Mouse (Mus musculus) ES-Bruce4 (cell line): ENCODE results near the gene Lipo3. TPM values are rescaled to one million over a fixed set of nuclear protein-coding genes. Genes with fewer than 3 reads are reported as not detected.
"Not testable (repeated sequence)": the region's sequence is repeated elsewhere in the genome, so short reads cannot be mapped to it uniquely, and the experiment has no call there.

Source experiments
- H3K27ac ChIP-seq: 2 replicates; pipeline ENCODE4 v1.5.1; 2012; ENCODE audit warnings: low read length, inconsistent platforms; ENCODE audit not compliant: insufficient read depth
- H3K27me3 ChIP-seq: 2 replicates; pipeline ENCODE4 v1.6.1; 2012; ENCODE audit warnings: mild to moderate bottlenecking, low read length, inconsistent platforms; ENCODE audit not compliant: control insufficient read depth, poor library complexity, insufficient read depth, severe bottlenecking
- H3K36me3 ChIP-seq: 2 replicates; pipeline ENCODE4 v1.6.1; 2012; ENCODE audit warnings: inconsistent platforms, mild to moderate bottlenecking, low read length, moderate library complexity; ENCODE audit not compliant: control insufficient read depth, poor library complexity, insufficient read depth, severe bottlenecking
- H3K4me1 ChIP-seq: one replicate; pipeline ENCODE4 v1.8.1; 2011; ENCODE audit warnings: low read length; ENCODE audit not compliant: control insufficient read depth, insufficient read depth
- H3K4me3 ChIP-seq: 2 replicates; pipeline ENCODE4 v1.5.1; 2011; ENCODE audit warnings: low read depth, mild to moderate bottlenecking, low read length
- H3K9ac ChIP-seq: 2 replicates; pipeline ENCODE4 v1.6.1; 2012; ENCODE audit warnings: low read depth, mild to moderate bottlenecking, inconsistent platforms; ENCODE audit not compliant: poor library complexity, severe bottlenecking
- H3K9me3 ChIP-seq: replicated peaks from 2 replicates; pipeline ENCODE4 v1.6.1; 2012; ENCODE audit warnings: mild to moderate bottlenecking, low read length, inconsistent platforms; ENCODE audit not compliant: control insufficient read depth, poor library complexity, insufficient read depth, severe bottlenecking
- CTCF ChIP-seq: IDR thresholded peaks from one replicate; pipeline ENCODE4 v1.8.1; 2011; ENCODE audit warnings: low read depth, low read length
- EP300 ChIP-seq: IDR thresholded peaks from 2 replicates; pipeline ENCODE4 v1.6.1; 2011; ENCODE audit warnings: low read depth, low read length; ENCODE audit not compliant: insufficient read depth
- POLR2A ChIP-seq: IDR thresholded peaks from one replicate; pipeline ENCODE4 v1.8.1; 2011; ENCODE audit warnings: low read length; ENCODE audit not compliant: insufficient read depth
- polyA plus RNA-seq: library from polyadenylated mRNA; stranded (reverse); fragments of >200 nt; gene quantifications from 2 replicates; pipeline ENCODE4 v1.2.4, GENCODE M21; 2011; ENCODE audit warnings: low read depth; ENCODE audit not compliant: missing spikeins, insufficient read depth, insufficient read length

Lipo3 gene
- polyA plus RNA-seq, result 2.5 and 3.6 TPM in 2 replicates

GRCm38 (mm10) chr19:33761287-33762086, at the start of gene Lipo3:
Gene Lipo3 (minus strand): TSS chr19:33761951.
- H3K27ac ChIP-seq, result not testable (repeated sequence)
- peak within 1 kb of the TSS; percentile 60 for H3K4me3 ChIP-seq

GRCm38 (mm10) chr19:33787359-33787758, 25.6 kb upstream of the Lipo3 start, which contains the start of gene Lipo1:
Gene Lipo1 (minus strand): TSS chr19:33787459.
- not testable (repeated sequence) for H3K4me3 ChIP-seq, H3K9ac ChIP-seq, H3K36me3 ChIP-seq, H3K27me3 ChIP-seq, H3K9me3 ChIP-seq, H3K4me1 ChIP-seq, H3K27ac ChIP-seq

More at GRCm38 (mm10) chr19:33761287-33762086, at the start of gene Lipo3:
- H3K4me1 ChIP-seq, H3K36me3 ChIP-seq, H3K9ac ChIP-seq, H3K27me3 ChIP-seq, H3K9me3 ChIP-seq: not testable (repeated sequence)

- H3K4me1 ChIP-seq, result no peaks in the 10 kb centered on the region
- H3K27me3 ChIP-seq, result no peaks in the 10 kb centered on the region
- H3K27ac ChIP-seq, result no peak overlapping the region
- no peaks in the 10 kb centered on the region for H3K36me3 ChIP-seq
- no peaks in the 10 kb centered on the region for H3K9me3 ChIP-seq
- H3K9ac ChIP-seq, result no peak overlapping the region
- no peak overlapping the region for H3K4me3 ChIP-seq
- TF ChIP-seq CTCF (no peak), EP300 (no peak), POLR2A (no peak)
Observed at GRCm38 (mm10) chr19:33786576-33787277, 25.0 kb upstream of the Lipo3 start.

GRCm38 (mm10) chr19:33751259-33751658, 10.5 kb downstream of the Lipo3 start, which contains the start of gene Lipo2:
Gene Lipo2 (minus strand): TSS chr19:33751359.
- H3K4me3 ChIP-seq, H3K9me3 ChIP-seq, H3K27me3 ChIP-seq, H3K36me3 ChIP-seq, H3K9ac ChIP-seq, H3K4me1 ChIP-seq, H3K27ac ChIP-seq: not testable (repeated sequence)

- not testable (repeated sequence) for H3K27me3 ChIP-seq, H3K4me1 ChIP-seq, H3K9ac ChIP-seq, H3K9me3 ChIP-seq, H3K27ac ChIP-seq, H3K4me3 ChIP-seq, H3K36me3 ChIP-seq
Observed at GRCm38 (mm10) chr19:33625152-33625551, 136.6 kb downstream of the Lipo3 start, which contains the start of gene Gm8978. Gene Gm8978 (minus strand): TSS chr19:33625252.

GRCm38 (mm10) chr19:33589626-33590302, 172.0 kb downstream of the Lipo3 start:
- not testable (repeated sequence) for H3K4me1 ChIP-seq, H3K36me3 ChIP-seq, H3K9ac ChIP-seq, H3K9me3 ChIP-seq, H3K27me3 ChIP-seq, H3K27ac ChIP-seq
- H3K4me3 ChIP-seq, result peak overlapping the region; percentile 43
